Mouse (Mus musculus) right cerebral cortex, adult 2 months (tissue): ENCODE measurements around the gene Zfp493.
"Not testable (repeated sequence)": the region's sequence is repeated elsewhere in the genome, so short reads cannot be mapped to it uniquely, and the experiment has no call there.

Experiments used
- DNase-seq, 2 experiments: peaks; one replicate each; pipeline ENCODE4 v3.0.0; 2021 to 2022; ENCODE audit warnings: low spot score in 2 of 2

Gene Zfp493

GRCm38 (mm10) chr13:67779265-67780221 lies at the start of gene Zfp493:
TSS of gene Zfp493 (plus strand) at chr13:67779693.
- peak; percentile 71 to 80 for DNase-seq

- not testable (repeated sequence) for DNase-seq
These were observed 45.1 kb upstream of the Zfp493 start for GRCm38 (mm10) chr13:67734391-67734790.

GRCm38 (mm10) chr13:67742941-67743340 lies 36.6 kb upstream of the Zfp493 start:
- DNase-seq: no peak

GRCm38 (mm10) chr13:67743896-67744295 lies 35.6 kb upstream of the Zfp493 start:
- DNase-seq: no peak

GRCm38 (mm10) chr13:67754333-67755306 lies 24.9 kb upstream of the Zfp493 start, which contains the start of gene Zfp85:
TSS of gene Zfp85 (minus strand) at chr13:67755228.
- peak; percentile 43 to 61 for DNase-seq

- DNase-seq: no peak
These were observed 23.7 kb upstream of the Zfp493 start for GRCm38 (mm10) chr13:67755761-67756160.

- no peak for DNase-seq
These were observed 19.5 kb upstream of the Zfp493 start for GRCm38 (mm10) chr13:67759966-67760365.

- DNase-seq: no peak
These were observed 16.3 kb upstream of the Zfp493 start for GRCm38 (mm10) chr13:67763031-67763768.

GRCm38 (mm10) chr13:67791921-67792455 lies 12.5 kb downstream of the Zfp493 start:
- DNase-seq: no peak

- DNase-seq: no peak
These were observed 19.1 kb downstream of the Zfp493 start for GRCm38 (mm10) chr13:67798618-67799017.

- not testable (repeated sequence) for DNase-seq
These were observed 19.7 kb downstream of the Zfp493 start for GRCm38 (mm10) chr13:67799151-67799550.

GRCm38 (mm10) chr13:67811651-67812210 lies 32.2 kb downstream of the Zfp493 start:
- no peak for DNase-seq

GRCm38 (mm10) chr13:67812961-67813709 lies 33.6 kb downstream of the Zfp493 start:
- DNase-seq: no peak

GRCm38 (mm10) chr13:67813710-67814660 lies 34.5 kb downstream of the Zfp493 start, which contains the start of gene Zfp273:
TSS of gene Zfp273 (plus strand) at chr13:67813740.
- DNase-seq: peak; percentile 76 to 81

GRCm38 (mm10) chr13:67818636-67819035 lies 39.1 kb downstream of the Zfp493 start:
- no peak for DNase-seq

GRCm38 (mm10) chr13:67830911-67831336 lies 51.4 kb downstream of the Zfp493 start, which contains the start of gene Gm10037:
TSS of gene Gm10037 (plus strand) at chr13:67831106.
- peak; percentile 67 to 83 for DNase-seq

- not testable (repeated sequence) for DNase-seq
These were observed 53.6 kb downstream of the Zfp493 start for GRCm38 (mm10) chr13:67833137-67833536.
